Mouse (Mus musculus): ENCODE measurements around the gene Rtl6. TPM values are rescaled to one million over a fixed set of nuclear protein-coding genes. Genes with fewer than 3 reads are reported as not detected.
A peak's percentile ranks its signal among the peaks of the same experiment; 100 is the strongest.

Gene Rtl6
- 11.0 and 11.4 TPM in 2 replicates for polyA plus RNA-seq (2015; fragmentation: Nextera tagmentation; extraction: Ambion mirVana)

- peak within 1 kb of the TSS; percentile 56 for H3K4me3 ChIP-seq
- peak within 1 kb of the TSS; percentile 89 for H3K4me2 ChIP-seq
- 9% methylated on average over 59 of the region's 59 CpGs for WGBS
- peak within 1 kb of the TSS; percentile 57 for H3K9ac ChIP-seq
- H3K9me3 ChIP-seq, result no peaks in the 10 kb centered on the region
- no peaks in the 10 kb centered on the region for H3K4me1 ChIP-seq
- peaks cover 6% of the 10 kb centered on the region; the same call in 1 of the 2 replicates for H3K36me3 ChIP-seq
- H3K27me3 ChIP-seq, result no peaks in the 10 kb centered on the region
- peak; percentile 80 for ATAC-seq (ENCODE audit: borderline replicate concordance, extremely low read depth, low FRiP score, low TSS enrichment)
- H3K27ac ChIP-seq, result peak within 1 kb of the TSS; percentile 43; the same call in 1 of the 2 replicates
These were observed at the start of gene Rtl6 for GRCm38 (mm10) chr15:84557189-84557921. Gene Rtl6 (minus strand): TSS chr15:84557823.

GRCm38 (mm10) chr15:84603267-84603963, 45.8 kb upstream of the Rtl6 start:
- Histone ChIP-seq H3K4me3 (no peak overlapping the region), H3K4me1 (no peaks in the 10 kb centered on the region), H3K4me2 (no peak overlapping the region), H3K9ac (no peak overlapping the region), H3K27ac (no peak overlapping the region), H3K27me3 (no peaks in the 10 kb centered on the region), H3K9me3 (no peaks in the 10 kb centered on the region), H3K36me3 (no peaks in the 10 kb centered on the region)
- 76% methylated on average over 8 of the region's 8 CpGs for WGBS
- ATAC-seq (ENCODE audit: borderline replicate concordance, extremely low read depth, low FRiP score, low TSS enrichment), result no peak

DNA sequence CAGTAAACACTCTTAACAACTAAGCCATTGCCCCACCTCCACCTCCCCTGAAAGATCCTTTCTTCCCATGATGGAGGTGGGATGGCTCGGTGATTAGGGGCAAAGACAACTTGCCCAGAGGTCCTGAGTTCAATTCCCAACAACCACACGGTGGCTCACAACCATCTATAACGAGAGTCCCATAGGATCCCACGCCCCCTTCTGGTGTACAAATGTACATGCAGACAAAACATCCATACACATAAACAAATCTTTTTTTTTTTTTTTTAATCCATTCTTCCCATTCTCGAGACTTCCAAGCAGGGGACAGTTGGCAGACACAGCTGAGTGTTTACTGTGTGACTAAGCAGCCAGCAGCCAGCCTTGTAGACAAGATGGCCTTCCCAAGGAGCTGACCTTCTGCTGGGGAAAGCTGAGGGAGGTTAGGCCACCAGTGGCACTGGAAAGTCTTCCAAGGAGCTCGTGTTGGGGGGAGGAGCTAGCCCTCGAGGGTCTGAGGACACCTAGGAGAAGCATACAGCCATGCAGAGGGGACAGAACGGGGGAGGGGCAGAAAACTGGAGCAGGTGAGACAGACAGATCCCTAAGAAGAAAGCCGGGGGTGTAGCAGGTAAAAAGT, 43.5 kb upstream of the Rtl6 start:
- no peak for ATAC-seq (ENCODE audit: borderline replicate concordance, extremely low read depth, low FRiP score, low TSS enrichment)
- WGBS, result 56% methylated on average over 9 of the region's 9 CpGs
- H3K4me2 ChIP-seq, result no peak overlapping the region

GRCm38 (mm10) chr15:84598911-84599310, 41.3 kb upstream of the Rtl6 start:
- no peaks in the 10 kb centered on the region for H3K27me3 ChIP-seq
- H3K27ac ChIP-seq, result no peak overlapping the region
- H3K36me3 ChIP-seq, result no peaks in the 10 kb centered on the region
- H3K4me1 ChIP-seq, result no peaks in the 10 kb centered on the region
- no peak for ATAC-seq (ENCODE audit: borderline replicate concordance, extremely low read depth, low FRiP score, low TSS enrichment)
- 90% methylated on average over 2 of the region's 2 CpGs for WGBS
- H3K9me3 ChIP-seq, result no peaks in the 10 kb centered on the region
- H3K9ac ChIP-seq, result no peak overlapping the region
- H3K4me2 ChIP-seq, result no peak overlapping the region
- no peak overlapping the region for H3K4me3 ChIP-seq

More for the DNA sequence above, 43.5 kb upstream of the Rtl6 start:
- no peaks in the 10 kb centered on the region for H3K27me3 ChIP-seq
- H3K9ac ChIP-seq, result no peak overlapping the region
- no peaks in the 10 kb centered on the region for H3K4me1 ChIP-seq
- no peaks in the 10 kb centered on the region for H3K36me3 ChIP-seq
- no peak overlapping the region for H3K4me3 ChIP-seq
- no peak overlapping the region for H3K27ac ChIP-seq
- no peaks in the 10 kb centered on the region for H3K9me3 ChIP-seq

GRCm38 (mm10) chr15:84597816-84598215, 40.2 kb upstream of the Rtl6 start:
- H3K4me1 ChIP-seq, result no peaks in the 10 kb centered on the region
- H3K9me3 ChIP-seq, result no peaks in the 10 kb centered on the region
- no peak overlapping the region for H3K27ac ChIP-seq
- ATAC-seq (ENCODE audit: borderline replicate concordance, extremely low read depth, low FRiP score, low TSS enrichment), result no peak
- 67% methylated on average over 1 of the region's 1 CpGs for WGBS
- no peak overlapping the region for H3K9ac ChIP-seq
- H3K27me3 ChIP-seq, result no peaks in the 10 kb centered on the region
- H3K4me3 ChIP-seq, result no peak overlapping the region
- H3K4me2 ChIP-seq, result no peak overlapping the region
- H3K36me3 ChIP-seq, result no peaks in the 10 kb centered on the region

- no peak for ATAC-seq (ENCODE audit: borderline replicate concordance, extremely low read depth, low FRiP score, low TSS enrichment)
- Histone ChIP-seq H3K4me1 (no peaks in the 10 kb centered on the region), H3K27ac (no peak overlapping the region), H3K9ac (no peak overlapping the region), H3K4me2 (no peak overlapping the region), H3K27me3 (no peaks in the 10 kb centered on the region), H3K36me3 (no peaks in the 10 kb centered on the region), H3K9me3 (no peaks in the 10 kb centered on the region), H3K4me3 (no peak overlapping the region)
These were observed 39.4 kb upstream of the Rtl6 start for GRCm38 (mm10) chr15:84597021-84597420.

GRCm38 (mm10) chr15:84595241-84595945, 37.8 kb upstream of the Rtl6 start:
- no peaks in the 10 kb centered on the region for H3K9me3 ChIP-seq
- no peak overlapping the region for H3K4me2 ChIP-seq
- no peaks in the 10 kb centered on the region for H3K36me3 ChIP-seq
- no peak overlapping the region for H3K4me3 ChIP-seq
- ATAC-seq (ENCODE audit: borderline replicate concordance, extremely low read depth, low FRiP score, low TSS enrichment), result no peak
- no peak overlapping the region for H3K9ac ChIP-seq
- H3K27me3 ChIP-seq, result no peaks in the 10 kb centered on the region
- 54% methylated on average over 9 of the region's 9 CpGs for WGBS
- H3K4me1 ChIP-seq, result 0 out of 2 replicates have a peak, but pooled peaks cover 8% of the 10 kb centered on the region
- H3K27ac ChIP-seq, result no peak overlapping the region

- H3K4me3 ChIP-seq, result no peak overlapping the region
- no peak overlapping the region for H3K9ac ChIP-seq
- no peak overlapping the region for H3K4me2 ChIP-seq
- H3K9me3 ChIP-seq, result no peaks in the 10 kb centered on the region
- peaks cover 13% of the 10 kb centered on the region; the same call in 1 of the 2 replicates for H3K4me1 ChIP-seq
- no peak overlapping the region for H3K27ac ChIP-seq
- H3K36me3 ChIP-seq, result no peaks in the 10 kb centered on the region
- no peak for ATAC-seq (ENCODE audit: borderline replicate concordance, extremely low read depth, low FRiP score, low TSS enrichment)
- H3K27me3 ChIP-seq, result no peaks in the 10 kb centered on the region
- WGBS, result 47% methylated on average over 9 of the region's 9 CpGs
These were observed 35.9 kb upstream of the Rtl6 start for GRCm38 (mm10) chr15:84593514-84593913.

GRCm38 (mm10) chr15:84592240-84592639, 34.6 kb upstream of the Rtl6 start:
- WGBS, result 56% methylated on average over 5 of the region's 5 CpGs
- H3K4me3 ChIP-seq, result no peak overlapping the region
- no peaks in the 10 kb centered on the region for H3K36me3 ChIP-seq
- H3K4me1 ChIP-seq, result peaks cover 22% of the 10 kb centered on the region
- H3K9ac ChIP-seq, result no peak overlapping the region
- no peaks in the 10 kb centered on the region for H3K27me3 ChIP-seq
- H3K9me3 ChIP-seq, result no peaks in the 10 kb centered on the region
- H3K4me2 ChIP-seq, result no peak overlapping the region
- H3K27ac ChIP-seq, result no peak overlapping the region
- ATAC-seq (ENCODE audit: borderline replicate concordance, extremely low read depth, low FRiP score, low TSS enrichment), result no peak

GRCm38 (mm10) chr15:84591573-84592139, 34.0 kb upstream of the Rtl6 start:
- no peak for ATAC-seq (ENCODE audit: borderline replicate concordance, extremely low read depth, low FRiP score, low TSS enrichment)
- 39% methylated on average over 13 of the region's 13 CpGs for WGBS
- Histone ChIP-seq H3K9me3 (no peaks in the 10 kb centered on the region), H3K4me2 (no peak overlapping the region), H3K36me3 (no peaks in the 10 kb centered on the region), H3K27me3 (no peaks in the 10 kb centered on the region), H3K27ac (no peak overlapping the region), H3K4me3 (no peak overlapping the region), H3K4me1 (peaks cover 22% of the 10 kb centered on the region), H3K9ac (no peak overlapping the region)

DNA sequence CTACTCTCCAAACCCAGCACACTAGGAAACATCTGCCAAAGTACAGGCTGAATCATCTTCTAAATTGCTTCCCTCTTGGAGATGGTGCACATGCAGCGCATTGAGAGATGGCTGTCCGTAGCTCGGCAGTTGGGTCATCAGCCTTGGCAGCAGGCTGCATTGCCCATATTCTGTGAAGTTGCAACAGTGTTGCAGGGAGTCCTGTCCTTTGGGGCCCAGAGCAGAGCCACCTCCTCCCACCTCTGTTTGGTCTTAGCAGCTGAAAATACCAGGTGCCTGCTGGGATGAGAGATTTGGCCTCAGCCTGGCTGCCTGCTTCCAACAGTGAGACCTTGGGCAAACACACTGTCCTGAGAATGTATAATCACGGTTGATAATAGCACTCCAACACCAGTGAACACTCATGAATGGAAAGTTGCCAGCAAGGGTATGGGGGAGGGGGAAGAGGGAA, 30.8 kb upstream of the Rtl6 start:
- Histone ChIP-seq H3K4me2 (no peak overlapping the region), H3K36me3 (no peaks in the 10 kb centered on the region), H3K4me3 (no peak overlapping the region), H3K9me3 (no peaks in the 10 kb centered on the region), H3K9ac (no peak overlapping the region), H3K27me3 (no peaks in the 10 kb centered on the region), H3K4me1 (peaks cover 22% of the 10 kb centered on the region), H3K27ac (peak overlapping the region; percentile 53; the same call in 1 of the 2 replicates)
- peak; percentile 47; the same call in 1 of the 2 replicates for ATAC-seq (ENCODE audit: borderline replicate concordance, extremely low read depth, low FRiP score, low TSS enrichment)
- 30% methylated on average over 4 of the region's 4 CpGs for WGBS

Measured in lung, embryonic 15.5 days (tissue).